ENCODE assay signal across 8 mouse cellular contexts in genomic region chr11:69947337-69948065, GRCm38 (mm10). TPM values are rescaled to one million over a fixed set of nuclear protein-coding genes. Genes with fewer than 3 reads are reported as not detected.
A peak's percentile ranks its signal among the peaks of the same experiment; 100 is the strongest.
DNase-seq lines count a peak whose midpoint lies in the region; ATAC-seq and TF ChIP-seq lines count a peak whose summit lies in the region.

No protein-coding gene starts in this region.

- peak; percentile 14 for ATAC-seq in lung, postnatal 0 days

- WGBS in embryonic facial prominence, embryonic 10.5 days = 3% methylated on average over 29 of the region's 29 CpGs
- 15% methylated on average over 29 of the region's 29 CpGs for WGBS in kidney, adult 2 months
- WGBS in lung, postnatal 0 days = 4% methylated on average over 28 of the region's 29 CpGs

- intact Hi-C loops in left cerebral cortex, postnatal 4 days (cut with DNase I) = no loop called here
- intact Hi-C loops in left cerebral cortex, postnatal 14 days (cut with DNase I) = loop anchor here (2.0 kb wide), 1 partner anchor 13 kb away; the partner anchor contains the start of gene Ybx2

- DNase-seq in left cerebral cortex, postnatal 4 days = peak; percentile 54
- DNase-seq in left cerebral cortex, postnatal 14 days (ENCODE audit: low spot score in 2 of 2) = no peak
- peak; percentile 78 for DNase-seq in embryonic facial prominence, embryonic 10.5 days (ENCODE audit: low spot score)
- peak; percentile 54 for DNase-seq in heart, adult 8-10 months (ENCODE audit: low spot score)
- DNase-seq in kidney, adult 2 months = peak; percentile 64
- peak; percentile 52 for DNase-seq in lung, postnatal 0 days (ENCODE audit: low spot score)
- DNase-seq in right cerebral cortex, postnatal 36 days (ENCODE audit: low spot score in 2 of 2) = no peak
- DNase-seq in layer of hippocampus, adult 9-10 months (ENCODE audit: low spot score) = no peak

- no peak for TF ChIP-seq EP300 in lung, postnatal 0 days (IDR thresholded peaks at IDR 0.05)

- H3K27ac ChIP-seq in embryonic facial prominence, embryonic 10.5 days (replicated peaks) = peak overlapping the region; percentile 95
- H3K27ac ChIP-seq in kidney, adult 2 months (ENCODE audit: insufficient read depth, low read depth, low read length) = peak overlapping the region; percentile 19
- no peak overlapping the region; the same call in 1 of the 2 replicates for H3K27ac ChIP-seq in lung, postnatal 0 days (ENCODE audit: low read length)

- peak overlapping the region; percentile 62 for H3K4me3 ChIP-seq in embryonic facial prominence, embryonic 10.5 days
- peak overlapping the region; percentile 49 for H3K4me3 ChIP-seq in kidney, adult 2 months (ENCODE audit: insufficient read depth, low read depth, low read length)
- peak overlapping the region; percentile 39 for H3K4me3 ChIP-seq in lung, postnatal 0 days (ENCODE audit: low read depth, low read length)

- H3K9ac ChIP-seq in lung, postnatal 0 days (replicated peaks; ENCODE audit: low read depth) = no peak overlapping the region

- peaks cover 9% of the 10 kb centered on the region; the same call in 1 of the 2 replicates for H3K27me3 ChIP-seq in embryonic facial prominence, embryonic 10.5 days (replicated peaks; ENCODE audit: low read depth, poor library complexity, severe bottlenecking)
- H3K27me3 ChIP-seq in kidney, adult 2 months (replicated peaks; ENCODE audit: control insufficient read depth, insufficient read depth, low read length) = no peaks in the 10 kb centered on the region
- H3K27me3 ChIP-seq in lung, postnatal 0 days (replicated peaks; ENCODE audit: insufficient read depth, low read length) = no peaks in the 10 kb centered on the region

- peaks cover 34% of the 10 kb centered on the region for H3K4me1 ChIP-seq in embryonic facial prominence, embryonic 10.5 days
- 0 out of 2 replicates have a peak, but pooled peaks cover 4% of the 10 kb centered on the region for H3K4me1 ChIP-seq in kidney, adult 2 months (ENCODE audit: control insufficient read depth, insufficient read depth, low read length)
- no peaks in the 10 kb centered on the region for H3K4me1 ChIP-seq in lung, postnatal 0 days (ENCODE audit: insufficient read depth, low read depth, low read length)

- H3K4me2 ChIP-seq in lung, postnatal 0 days (replicated peaks; ENCODE audit: low read depth, low read length) = peak overlapping the region; percentile 60

- H3K9me3 ChIP-seq in embryonic facial prominence, embryonic 10.5 days = no peaks in the 10 kb centered on the region
- H3K9me3 ChIP-seq in lung, postnatal 0 days (ENCODE audit: low read length) = no peaks in the 10 kb centered on the region

- TF ChIP-seq CTCF in kidney, adult 2 months (conservative IDR thresholded peaks at IDR 0.05; ENCODE audit: insufficient read depth, insufficient read length, low read depth, low read length) = no peak
- no peak for TF ChIP-seq CTCF in lung, postnatal 0 days (IDR thresholded peaks at IDR 0.05)

- no peak for TF ChIP-seq POLR2A in kidney, adult 2 months (IDR thresholded peaks at IDR 0.05; ENCODE audit: low read depth, low read length)

- H3K36me3 ChIP-seq in embryonic facial prominence, embryonic 10.5 days (replicated peaks) = peaks cover 41% of the 10 kb centered on the region
- no peaks in the 10 kb centered on the region for H3K36me3 ChIP-seq in kidney, adult 2 months (ENCODE audit: control insufficient read depth, insufficient read depth, low read length)
- H3K36me3 ChIP-seq in lung, postnatal 0 days (ENCODE audit: insufficient read depth, low read length) = no peaks in the 10 kb centered on the region

RNA-seq across cellular contexts. Expression of gene Slc2a4, which starts 0.5 kb away (rescaled TPM):
- 1 to 10 TPM; 1.7 to 3.2 TPM for total RNA-seq in left cerebral cortex, postnatal 4 days (2021)
- total RNA-seq in left cerebral cortex, postnatal 14 days (2021) = 1 to 10 TPM; 1.9 to 2.4 TPM
- polyA plus RNA-seq in embryonic facial prominence, embryonic 10.5 days (2016; fragmentation: Nextera tagmentation; extraction: Ambion mirVana) = 18.6 and 23.7 TPM in 2 replicates
- 100 to 1,000 TPM; 435 to 503 (median 470) TPM for total RNA-seq in heart, adult 8-10 months (2022)
- polyA plus RNA-seq in kidney, adult 2 months (2012; rRNA removed) = 74.2 and 78.6 TPM in 2 replicates
- polyA plus RNA-seq in lung, postnatal 0 days (2015; fragmentation: Nextera tagmentation; extraction: Ambion mirVana) = 3.7 and 4.3 TPM in 2 replicates

RNA-seq across cellular contexts. Expression of gene Ybx2, which starts 11.9 kb away (rescaled TPM):
- 10 to 100 TPM; 16.1 to 23.5 TPM for total RNA-seq in left cerebral cortex, postnatal 4 days (2021)
- total RNA-seq in left cerebral cortex, postnatal 14 days (2021) = 10 to 100 TPM in 1 of 2 experiments, 1 to 10 TPM in 1; 8.4 to 11.3 TPM
- 5.1 and 5.8 TPM in 2 replicates for polyA plus RNA-seq in embryonic facial prominence, embryonic 10.5 days (2016; fragmentation: Nextera tagmentation; extraction: Ambion mirVana)
- 10 to 100 TPM; 13.8 to 32.7 (median 24.3) TPM for total RNA-seq in heart, adult 8-10 months (2022)
- 60.5 and 71.7 TPM in 2 replicates for polyA plus RNA-seq in kidney, adult 2 months (2012; rRNA removed)
- 1.00 and 1.1 TPM in 2 replicates for polyA plus RNA-seq in lung, postnatal 0 days (2015; fragmentation: Nextera tagmentation; extraction: Ambion mirVana)

RNA-seq across cellular contexts. Expression of gene Cldn7, which starts 17.1 kb away (rescaled TPM):
- not detected for total RNA-seq in left cerebral cortex, postnatal 4 days (2021)
- not detected for total RNA-seq in left cerebral cortex, postnatal 14 days (2021)
- polyA plus RNA-seq in embryonic facial prominence, embryonic 10.5 days (2016; fragmentation: Nextera tagmentation; extraction: Ambion mirVana) = 56.3 and 56.4 TPM in 2 replicates
- 1 to 10 TPM in 1 of 4 experiments, not detected in 3; 1.1 TPM for total RNA-seq in heart, adult 8-10 months (2022)
- 39.2 and 40.0 TPM in 2 replicates for polyA plus RNA-seq in kidney, adult 2 months (2012; rRNA removed)
- 212 and 230 TPM in 2 replicates for polyA plus RNA-seq in lung, postnatal 0 days (2015; fragmentation: Nextera tagmentation; extraction: Ambion mirVana)

RNA-seq across cellular contexts. Expression of gene Eif5a, which starts 25.7 kb away (rescaled TPM):
- total RNA-seq in left cerebral cortex, postnatal 4 days (2021) = 100 to 1,000 TPM; 539 to 555 TPM
- 100 to 1,000 TPM; 468 to 473 TPM for total RNA-seq in left cerebral cortex, postnatal 14 days (2021)
- polyA plus RNA-seq in embryonic facial prominence, embryonic 10.5 days (2016; fragmentation: Nextera tagmentation; extraction: Ambion mirVana) = 2,818 and 3,035 TPM in 2 replicates
- total RNA-seq in heart, adult 8-10 months (2022) = 100 to 1,000 TPM; 410 to 451 (median 437) TPM
- 465 and 575 TPM in 2 replicates for polyA plus RNA-seq in kidney, adult 2 months (2012; rRNA removed)
- polyA plus RNA-seq in lung, postnatal 0 days (2015; fragmentation: Nextera tagmentation; extraction: Ambion mirVana) = 758 and 815 TPM in 2 replicates

RNA-seq across cellular contexts. Expression of gene Ctdnep1, which starts 33.5 kb away (rescaled TPM):
- 100 to 1,000 TPM in 1 of 2 experiments, 10 to 100 TPM in 1; 89.3 to 102 TPM for total RNA-seq in left cerebral cortex, postnatal 4 days (2021)
- 100 to 1,000 TPM; 115 TPM for total RNA-seq in left cerebral cortex, postnatal 14 days (2021)
- 23.9 and 25.3 TPM in 2 replicates for polyA plus RNA-seq in embryonic facial prominence, embryonic 10.5 days (2016; fragmentation: Nextera tagmentation; extraction: Ambion mirVana)
- 100 to 1,000 TPM; 144 to 172 (median 168) TPM for total RNA-seq in heart, adult 8-10 months (2022)
- 84.4 and 104 TPM in 2 replicates for polyA plus RNA-seq in kidney, adult 2 months (2012; rRNA removed)
- polyA plus RNA-seq in lung, postnatal 0 days (2015; fragmentation: Nextera tagmentation; extraction: Ambion mirVana) = 23.7 and 24.7 TPM in 2 replicates

Comparison
In these comparisons a context has a peak if more than half of its experiments do, and no peak if none do; other contexts are left out.
1. DNase-seq: peak in left cerebral cortex, postnatal 4 days (single experiment), embryonic facial prominence, embryonic 10.5 days (single experiment), heart, adult 8-10 months (single experiment), kidney, adult 2 months (single experiment) and lung, postnatal 0 days (single experiment); none in left cerebral cortex, postnatal 14 days (0 of 2), right cerebral cortex, postnatal 36 days (0 of 2) and layer of hippocampus, adult 9-10 months (single experiment).
2. RNA of gene Slc2a4, which starts 0.5 kb away (total RNA-seq): 435 to 503 TPM in heart, adult 8-10 months; 1.7 to 3.2 TPM in left cerebral cortex, postnatal 4 days and 1.9 to 2.4 TPM in left cerebral cortex, postnatal 14 days; every median in the first group is over 100 times any median in the second.
3. Peak in every context shown above with its lines, with median percentiles within 50 percentile points of each other: H3K4me3 ChIP-seq.